Mouse (Mus musculus) neural tube, embryonic 11.5 days (tissue): ENCODE measurements around the gene Asic2. TPM values are rescaled to one million over a fixed set of nuclear protein-coding genes. Genes with fewer than 3 reads are reported as not detected.

Experiments
- ATAC-seq: fragments of 200-750 bp; cut with Nextera tagmentation; 2 replicates; pipeline ENCODE4 v1.8.0; 2017; ENCODE audit warnings: moderate number of reproducible peaks, mild to moderate bottlenecking, moderate TSS enrichment, moderate library complexity; ENCODE audit not compliant: insufficient read depth, low FRiP score, low TSS enrichment
- DNase-seq: peaks from one replicate; pipeline ENCODE4 v3.0.0-alpha.2; 2015; ENCODE audit warnings: low spot score
- H3K27ac ChIP-seq: fragments of 300-500 bp; sonication (generic); 2 replicates; pipeline ENCODE4 v1.5.1; 2014; ENCODE audit warnings: low read depth, mild to moderate bottlenecking, low read length
- H3K27me3 ChIP-seq: fragments of 300-500 bp; sonication (generic); 2 replicates; pipeline ENCODE4 v1.6.1; 2014; ENCODE audit warnings: mild to moderate bottlenecking, low read length, mixed read lengths; ENCODE audit not compliant: control insufficient read depth, insufficient read depth
- H3K36me3 ChIP-seq: fragments of 300-500 bp; sonication (generic); 2 replicates; pipeline ENCODE4 v1.6.1; 2014; ENCODE audit warnings: mild to moderate bottlenecking, low read length, moderate library complexity, mixed read lengths; ENCODE audit not compliant: control insufficient read depth, insufficient read depth
- H3K4me1 ChIP-seq: fragments of 300-500 bp; sonication (generic); 2 replicates; pipeline ENCODE4 v1.6.1; 2014; ENCODE audit warnings: low read length, mixed read lengths; ENCODE audit not compliant: control insufficient read depth, insufficient read depth
- H3K4me2 ChIP-seq: fragments of 300-500 bp; sonication (generic); 2 replicates; pipeline ENCODE4 v1.6.1; 2014; ENCODE audit warnings: low read depth, mild to moderate bottlenecking, moderate library complexity
- H3K4me3 ChIP-seq: fragments of 300-500 bp; sonication (generic); 2 replicates; pipeline ENCODE4 v1.5.1; 2014; ENCODE audit warnings: low read depth, low read length
- H3K9ac ChIP-seq: fragments of 300-500 bp; sonication (generic); 2 replicates; pipeline ENCODE4 v1.6.1; 2014; ENCODE audit warnings: mild to moderate bottlenecking, low read length
- H3K9me3 ChIP-seq: fragments of 300-500 bp; sonication (generic); 2 replicates; pipeline ENCODE4 v1.6.1; 2016; ENCODE audit warnings: low read length; ENCODE audit not compliant: control insufficient read depth
- WGBS: fragments of 180-500 bp; shearing (Covaris S2); extraction: QIAGEN DNeasy Blood & Tissue Kit; methylation state at CpG from one replicate; pipeline ENCODE4 v1.1.7; 2014; 5-methylcytosine and 5-hydroxymethylcytosine counted together
- polyA plus RNA-seq: library from polyadenylated mRNA; unstranded; fragments of >200 nt; fragmentation: Nextera tagmentation; extraction: Ambion mirVana; gene quantifications from 2 replicates; pipeline ENCODE4 v1.2.1, GENCODE M21; 2014

Gene Asic2
- polyA plus RNA-seq, 1 experiment from 2014 or later = 2.5 TPM

DNA sequence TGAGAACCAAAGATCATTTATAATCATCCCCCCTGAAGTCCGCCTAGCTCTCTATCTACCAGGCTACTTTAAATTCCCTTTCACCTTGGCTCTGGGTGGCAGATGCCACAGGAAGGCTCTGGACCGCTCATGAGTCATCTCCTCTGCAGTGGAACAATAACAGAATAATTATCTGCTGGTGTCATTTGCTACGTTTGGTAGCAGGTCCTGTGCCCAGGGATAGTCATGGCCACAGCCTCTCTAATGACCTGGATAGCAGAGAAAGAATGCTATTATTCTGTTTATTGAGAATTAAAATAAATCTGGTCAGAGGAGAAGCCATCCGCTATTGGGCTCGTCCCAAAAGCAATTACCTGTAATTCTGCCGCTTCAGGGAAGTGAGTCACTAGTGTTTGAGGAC is 425.1 kb downstream of the Asic2 start:
- Histone ChIP-seq H3K27ac (no peak overlapping the region), H3K9ac (no peak overlapping the region), H3K4me1 (no peaks in the 10 kb centered on the region), H3K4me3 (no peak overlapping the region), H3K9me3 (no peaks in the 10 kb centered on the region), H3K4me2 (no peak overlapping the region), H3K27me3 (no peaks in the 10 kb centered on the region), H3K36me3 (no peaks in the 10 kb centered on the region)
- WGBS = 82% methylated on average over 6 of the region's 6 CpGs
- DNase-seq (no peak), ATAC-seq (no peak)

DNA sequence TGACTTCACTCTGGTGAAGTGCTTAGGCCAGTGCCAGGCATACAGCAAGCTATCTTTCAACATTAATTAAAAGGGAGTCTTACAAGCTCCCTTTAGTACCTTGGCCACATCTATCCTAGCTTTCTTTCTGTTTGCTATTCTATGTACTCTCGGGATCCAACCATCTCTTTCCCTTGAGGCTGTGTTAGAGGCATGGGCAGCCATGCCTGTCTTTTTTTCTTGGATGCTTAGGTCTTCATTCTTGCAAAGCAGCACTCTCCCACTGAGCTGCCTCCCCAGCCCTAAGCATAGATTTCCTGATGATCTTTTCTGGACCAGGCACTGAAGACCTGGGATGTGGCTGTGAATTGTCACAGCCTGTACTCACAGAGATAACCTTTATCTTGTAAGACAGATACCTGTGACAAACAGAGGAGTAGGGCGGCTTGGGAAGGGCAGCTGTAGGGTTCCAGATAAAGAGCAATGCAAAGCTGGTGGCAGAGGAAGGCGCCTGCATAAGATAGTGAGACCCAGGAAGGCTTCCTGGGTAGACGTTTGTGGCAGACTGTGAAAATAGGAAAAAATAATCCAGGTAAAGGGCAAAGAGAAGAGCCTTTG is 433.0 kb downstream of the Asic2 start:
- Histone ChIP-seq H3K4me1 (no peaks in the 10 kb centered on the region), H3K9ac (no peak overlapping the region), H3K4me3 (no peak overlapping the region), H3K27ac (no peak overlapping the region), H3K27me3 (no peaks in the 10 kb centered on the region), H3K36me3 (no peaks in the 10 kb centered on the region), H3K4me2 (no peak overlapping the region), H3K9me3 (no peaks in the 10 kb centered on the region)
- no peak for ATAC-seq
- 80% methylated on average over 4 of the region's 4 CpGs for WGBS
- DNase-seq = no peak

DNA sequence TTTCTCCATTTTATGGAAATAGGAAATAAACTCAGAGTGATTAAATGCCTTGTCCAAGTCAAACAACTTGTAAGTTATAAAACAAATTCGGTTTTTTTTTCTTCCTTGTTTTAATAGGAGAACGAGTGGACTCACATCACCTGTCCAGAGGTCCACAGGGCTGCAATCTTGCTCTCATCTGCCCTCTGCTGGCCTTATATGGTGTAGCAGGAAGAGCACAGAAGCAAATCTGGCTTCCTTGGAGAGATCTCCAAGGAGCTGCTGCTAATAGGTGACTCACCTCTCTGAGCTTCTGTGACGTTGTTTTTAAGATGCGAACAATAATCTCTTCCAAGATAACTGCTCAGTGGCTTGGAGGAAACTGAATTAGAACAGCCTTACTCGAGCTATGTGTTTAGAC is 433.6 kb downstream of the Asic2 start:
- no peak overlapping the region for H3K27ac ChIP-seq
- H3K9ac ChIP-seq = no peak overlapping the region
- no peak overlapping the region for H3K4me3 ChIP-seq
- WGBS = 24% methylated on average over 5 of the region's 5 CpGs
- no peaks in the 10 kb centered on the region for H3K36me3 ChIP-seq
- H3K27me3 ChIP-seq = no peaks in the 10 kb centered on the region
- ATAC-seq (no peak), DNase-seq (peak; percentile 65)
- H3K4me1 ChIP-seq = no peaks in the 10 kb centered on the region
- H3K4me2 ChIP-seq = no peak overlapping the region
- no peaks in the 10 kb centered on the region for H3K9me3 ChIP-seq

DNA sequence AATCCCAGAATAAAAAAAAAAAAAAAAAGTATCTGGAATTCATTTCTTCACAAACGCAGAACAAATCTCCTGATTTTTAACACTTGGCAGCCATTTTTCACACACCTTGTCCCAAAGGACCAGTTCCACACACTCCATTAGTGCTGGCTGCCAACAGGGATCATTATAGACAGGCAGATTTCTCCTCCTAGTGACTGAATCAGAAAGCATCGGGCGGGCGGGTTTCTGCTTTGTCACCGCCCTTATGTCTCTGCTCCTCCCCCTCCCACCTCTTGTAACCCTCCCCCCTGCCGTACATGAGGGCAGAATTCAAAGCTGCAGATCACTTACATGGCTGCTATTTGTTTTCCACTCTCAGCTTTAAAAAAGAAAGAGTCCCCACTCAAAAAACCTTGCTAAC is 436.4 kb downstream of the Asic2 start:
- no peak overlapping the region for H3K9ac ChIP-seq
- H3K4me1 ChIP-seq = no peaks in the 10 kb centered on the region
- no peaks in the 10 kb centered on the region for H3K9me3 ChIP-seq
- no peak overlapping the region for H3K27ac ChIP-seq
- DNase-seq (peak; percentile 67), ATAC-seq (no peak)
- no peaks in the 10 kb centered on the region for H3K36me3 ChIP-seq
- WGBS = 5% methylated on average over 6 of the region's 6 CpGs
- H3K4me2 ChIP-seq = no peak overlapping the region
- H3K4me3 ChIP-seq = no peak overlapping the region
- no peaks in the 10 kb centered on the region for H3K27me3 ChIP-seq

DNA sequence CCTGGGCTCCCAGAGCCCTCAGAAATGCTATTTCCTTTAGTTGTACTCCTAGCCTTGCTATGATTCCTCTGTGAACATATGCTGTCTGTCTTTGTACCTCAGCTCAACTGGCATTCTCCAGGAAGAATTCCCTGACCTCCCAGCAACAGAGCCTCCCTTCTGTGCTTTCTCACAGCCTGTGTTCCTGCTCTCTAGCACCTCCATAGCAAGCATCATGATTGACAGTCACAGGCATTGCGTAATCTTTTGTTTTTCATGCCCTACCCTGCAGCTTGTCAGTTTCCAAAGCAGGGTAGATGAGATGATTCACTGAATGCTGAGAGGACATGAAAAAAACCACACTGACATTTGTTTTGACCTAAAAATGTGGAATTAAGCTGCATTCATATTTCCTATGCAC is 445.3 kb downstream of the Asic2 start:
- no peaks in the 10 kb centered on the region for H3K9me3 ChIP-seq
- WGBS = 88% methylated on average over 1 of the region's 1 CpGs
- H3K4me2 ChIP-seq = no peak overlapping the region
- DNase-seq (no peak), ATAC-seq (no peak)
- no peak overlapping the region for H3K4me3 ChIP-seq
- H3K9ac ChIP-seq = no peak overlapping the region
- no peaks in the 10 kb centered on the region for H3K36me3 ChIP-seq
- H3K27ac ChIP-seq = no peak overlapping the region
- H3K4me1 ChIP-seq = no peaks in the 10 kb centered on the region; the same call in 1 of the 2 replicates
- no peaks in the 10 kb centered on the region for H3K27me3 ChIP-seq

DNA sequence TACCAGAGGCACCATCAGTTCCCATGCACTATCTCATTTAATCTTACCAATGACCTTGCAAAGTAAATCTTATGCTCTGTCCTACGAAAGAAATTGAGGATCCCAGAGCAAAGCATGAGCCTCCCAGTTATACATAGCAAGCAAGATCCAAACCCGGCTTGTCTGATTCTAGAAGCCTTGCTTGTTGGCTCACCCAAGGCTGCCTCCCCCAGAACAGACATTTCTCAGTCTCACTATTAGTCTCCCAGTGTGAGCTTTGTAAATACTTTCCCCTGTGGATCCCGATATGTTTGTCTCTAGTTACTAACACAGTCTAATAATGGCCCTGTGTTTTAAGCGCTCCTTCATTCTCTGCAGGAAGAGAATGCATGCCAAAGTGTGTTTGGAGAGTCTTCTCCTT is 446.4 kb downstream of the Asic2 start:
- H3K36me3 ChIP-seq = no peaks in the 10 kb centered on the region
- ATAC-seq (no peak), DNase-seq (no peak)
- WGBS = 80% methylated on average over 4 of the region's 4 CpGs
- H3K9ac ChIP-seq = no peak overlapping the region
- no peaks in the 10 kb centered on the region for H3K27me3 ChIP-seq
- no peaks in the 10 kb centered on the region; the same call in 1 of the 2 replicates for H3K4me1 ChIP-seq
- H3K9me3 ChIP-seq = no peaks in the 10 kb centered on the region
- H3K4me3 ChIP-seq = no peak overlapping the region
- no peak overlapping the region for H3K4me2 ChIP-seq
- no peak overlapping the region for H3K27ac ChIP-seq

DNA sequence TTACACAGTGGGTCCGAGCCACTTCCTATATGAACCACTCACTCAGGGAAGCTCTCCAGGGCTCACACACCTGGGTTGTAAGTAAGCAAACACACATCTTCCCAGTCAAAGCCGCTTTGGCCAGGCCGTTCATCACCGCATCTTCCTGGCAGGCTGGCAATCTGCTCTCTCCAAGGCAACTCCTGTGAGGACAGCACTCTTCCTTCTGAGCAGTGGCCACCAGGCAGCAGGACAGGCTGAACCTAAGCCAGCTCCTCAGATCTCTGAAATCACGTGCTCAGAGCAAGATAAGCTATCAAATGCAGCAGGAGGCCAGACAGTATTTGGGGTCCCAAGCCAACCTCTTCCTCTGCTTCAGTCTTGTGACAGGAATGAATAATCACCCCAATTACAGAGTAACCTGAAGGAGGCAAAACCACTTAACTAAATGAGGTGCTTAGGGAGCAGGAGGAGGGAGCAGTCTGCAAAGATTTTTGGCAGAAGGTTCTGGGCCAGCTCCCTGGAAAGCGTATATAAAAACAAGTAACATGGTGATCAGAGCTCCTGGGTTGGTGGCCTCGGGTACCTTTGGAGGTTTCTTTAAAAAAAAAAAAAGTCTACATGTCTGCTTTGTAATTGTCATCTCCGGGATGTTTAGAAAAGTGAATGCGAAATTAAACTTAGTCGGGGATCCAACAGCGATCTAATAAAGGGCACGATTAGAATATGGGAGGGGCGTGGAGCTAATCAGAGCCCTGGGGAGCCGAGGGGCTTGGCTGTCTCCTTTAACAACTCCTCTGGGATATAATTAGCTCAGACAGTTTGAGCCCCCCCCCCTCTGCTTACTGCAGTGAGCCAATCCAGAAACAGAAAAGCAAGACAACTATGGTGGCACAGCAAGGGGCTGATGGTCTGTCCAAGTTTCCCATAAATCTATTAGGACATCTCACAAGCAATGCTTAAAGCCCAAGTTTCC is 450.0 kb downstream of the Asic2 start:
- WGBS = 33% methylated on average over 14 of the region's 14 CpGs
- H3K9me3 ChIP-seq = no peaks in the 10 kb centered on the region
- no peak for DNase-seq
- no peaks in the 10 kb centered on the region for H3K27me3 ChIP-seq
- H3K9ac ChIP-seq = no peak overlapping the region
- ATAC-seq = no peak
- H3K36me3 ChIP-seq = no peaks in the 10 kb centered on the region
- H3K4me3 ChIP-seq = no peak overlapping the region
- no peak overlapping the region for H3K27ac ChIP-seq
- no peaks in the 10 kb centered on the region; the same call in 1 of the 2 replicates for H3K4me1 ChIP-seq
- H3K4me2 ChIP-seq = no peak overlapping the region

DNA sequence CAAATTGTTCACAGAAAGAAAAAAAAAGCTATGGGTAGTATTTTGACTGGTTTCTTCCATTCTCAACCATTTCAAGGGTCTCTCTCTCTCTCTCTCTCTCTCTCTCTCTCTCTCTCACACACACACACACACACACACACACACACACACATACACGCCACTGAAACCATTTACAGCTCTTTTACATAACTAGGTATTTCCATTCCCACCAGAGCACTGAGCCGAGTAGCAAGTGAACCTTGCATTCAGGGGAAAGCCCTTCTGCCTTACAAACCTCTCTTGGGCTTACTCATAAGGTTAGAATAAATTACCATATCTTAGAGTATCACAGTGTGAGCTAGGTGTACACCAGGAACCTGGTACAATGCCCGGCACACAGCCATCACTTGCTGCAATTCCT is 452.5 kb downstream of the Asic2 start:
- no peak for DNase-seq
- no peak overlapping the region for H3K9ac ChIP-seq

DNA sequence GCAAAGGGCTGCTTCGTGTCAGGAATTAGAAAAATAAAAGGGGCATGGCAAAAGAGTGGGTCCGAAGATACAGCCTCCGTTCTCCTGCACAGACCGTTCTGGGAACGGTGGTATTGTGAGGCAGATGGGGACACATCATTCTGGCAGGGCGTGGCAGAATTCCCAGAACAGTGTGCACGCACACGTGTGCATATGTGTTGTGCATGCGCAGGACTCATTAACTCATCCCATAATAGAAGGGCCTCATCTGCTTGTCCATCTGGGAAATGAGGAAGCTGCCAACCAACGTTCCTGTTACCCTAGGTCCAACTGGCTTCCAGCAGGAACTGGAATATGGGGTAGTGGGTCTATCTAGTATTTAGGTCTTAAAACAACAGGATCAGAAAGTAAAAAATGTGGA is 455.8 kb downstream of the Asic2 start:
- H3K4me3 ChIP-seq = no peak overlapping the region
- H3K9me3 ChIP-seq = no peaks in the 10 kb centered on the region
- H3K9ac ChIP-seq = no peak overlapping the region
- H3K4me2 ChIP-seq = no peak overlapping the region
- H3K27me3 ChIP-seq = no peaks in the 10 kb centered on the region
- ATAC-seq (no peak), DNase-seq (no peak)
- WGBS = 80% methylated on average over 10 of the region's 10 CpGs
- H3K36me3 ChIP-seq = no peaks in the 10 kb centered on the region
- H3K4me1 ChIP-seq = no peaks in the 10 kb centered on the region
- H3K27ac ChIP-seq = no peak overlapping the region

More for the DNA sequence above, 452.5 kb downstream of the Asic2 start:
- WGBS = 77% methylated on average over 3 of the region's 3 CpGs
- H3K4me2 ChIP-seq = no peak overlapping the region
- ATAC-seq = no peak
- H3K36me3 ChIP-seq = no peaks in the 10 kb centered on the region
- no peaks in the 10 kb centered on the region for H3K9me3 ChIP-seq
- no peaks in the 10 kb centered on the region for H3K27me3 ChIP-seq
- H3K4me1 ChIP-seq = no peaks in the 10 kb centered on the region; the same call in 1 of the 2 replicates
- no peak overlapping the region for H3K4me3 ChIP-seq
- H3K27ac ChIP-seq = no peak overlapping the region
